Mouse (Mus musculus): ENCODE data around the gene Adh7. TPM values are rescaled to one million over a fixed set of nuclear protein-coding genes. Genes with fewer than 3 reads are reported as not detected.

Gene Adh7
- polyA plus RNA-seq, 1 experiment from 2014 or later = 0.53 TPM

GRCm38 (mm10) chr3:138230266-138230665 is 12.7 kb downstream of the Adh7 start:
- no peaks in the 10 kb centered on the region for H3K4me1 ChIP-seq (replicated peaks; ENCODE audit: control insufficient read depth, insufficient read depth, low read length)
- no peak overlapping the region for H3K27ac ChIP-seq (ENCODE audit: low read length)
- WGBS = 87% methylated on average over 3 of the region's 3 CpGs
- no peak overlapping the region for H3K9ac ChIP-seq (replicated peaks; ENCODE audit: low read depth, low read length)
- no peak overlapping the region for H3K4me3 ChIP-seq (replicated peaks; ENCODE audit: low read length)
- H3K36me3 ChIP-seq (ENCODE audit: control insufficient read depth, insufficient read depth) = no peaks in the 10 kb centered on the region
- no peaks in the 10 kb centered on the region for H3K27me3 ChIP-seq (replicated peaks; ENCODE audit: control insufficient read depth, insufficient read depth, low read length)
- H3K9me3 ChIP-seq (ENCODE audit: control insufficient read depth, low read length) = peaks cover 2% of the 10 kb centered on the region; the same call in 1 of the 2 replicates
- ATAC-seq = no peak
- H3K4me2 ChIP-seq (ENCODE audit: low read length) = no peak overlapping the region

- H3K9me3 ChIP-seq (ENCODE audit: control insufficient read depth, low read length) = peaks cover 2% of the 10 kb centered on the region; the same call in 1 of the 2 replicates
- H3K4me3 ChIP-seq (replicated peaks; ENCODE audit: low read length) = no peak overlapping the region
- H3K27ac ChIP-seq (ENCODE audit: low read length) = no peak overlapping the region
- no peak overlapping the region for H3K4me2 ChIP-seq (ENCODE audit: low read length)
- 84% methylated on average over 2 of the region's 2 CpGs for WGBS
- ATAC-seq = no peak
- no peaks in the 10 kb centered on the region for H3K4me1 ChIP-seq (replicated peaks; ENCODE audit: control insufficient read depth, insufficient read depth, low read length)
- no peaks in the 10 kb centered on the region for H3K27me3 ChIP-seq (replicated peaks; ENCODE audit: control insufficient read depth, insufficient read depth, low read length)
- H3K9ac ChIP-seq (replicated peaks; ENCODE audit: low read depth, low read length) = no peak overlapping the region
- no peaks in the 10 kb centered on the region for H3K36me3 ChIP-seq (ENCODE audit: control insufficient read depth, insufficient read depth)
These were observed 14.0 kb downstream of the Adh7 start for GRCm38 (mm10) chr3:138231531-138231930.

GRCm38 (mm10) chr3:138236546-138237163 is 19.1 kb downstream of the Adh7 start:
- Histone ChIP-seq H3K27ac (ENCODE audit: low read length) (no peak overlapping the region), H3K9me3 (ENCODE audit: control insufficient read depth, low read length) (peaks cover 2% of the 10 kb centered on the region; the same call in 1 of the 2 replicates), H3K4me2 (ENCODE audit: low read length) (no peak overlapping the region), H3K9ac (replicated peaks; ENCODE audit: low read depth, low read length) (no peak overlapping the region), H3K4me1 (replicated peaks; ENCODE audit: control insufficient read depth, insufficient read depth, low read length) (no peaks in the 10 kb centered on the region), H3K27me3 (replicated peaks; ENCODE audit: control insufficient read depth, insufficient read depth, low read length) (no peaks in the 10 kb centered on the region), H3K36me3 (ENCODE audit: control insufficient read depth, insufficient read depth) (no peaks in the 10 kb centered on the region), H3K4me3 (replicated peaks; ENCODE audit: low read length) (no peak overlapping the region)
- no peak for ATAC-seq
- 71% methylated on average over 11 of the region's 11 CpGs for WGBS

- ATAC-seq = no peak
- H3K4me3 ChIP-seq (replicated peaks; ENCODE audit: low read length) = no peak overlapping the region
- H3K36me3 ChIP-seq (ENCODE audit: control insufficient read depth, insufficient read depth) = no peaks in the 10 kb centered on the region
- no peaks in the 10 kb centered on the region for H3K27me3 ChIP-seq (replicated peaks; ENCODE audit: control insufficient read depth, insufficient read depth, low read length)
- H3K27ac ChIP-seq (ENCODE audit: low read length) = no peak overlapping the region
- WGBS = 84% methylated on average over 10 of the region's 10 CpGs
- peaks cover 2% of the 10 kb centered on the region; the same call in 1 of the 2 replicates for H3K9me3 ChIP-seq (ENCODE audit: control insufficient read depth, low read length)
- no peak overlapping the region for H3K4me2 ChIP-seq (ENCODE audit: low read length)
- no peak overlapping the region for H3K9ac ChIP-seq (replicated peaks; ENCODE audit: low read depth, low read length)
- peaks cover 6% of the 10 kb centered on the region for H3K4me1 ChIP-seq (replicated peaks; ENCODE audit: control insufficient read depth, insufficient read depth, low read length)
These were observed 20.5 kb downstream of the Adh7 start for GRCm38 (mm10) chr3:138238046-138238445.

- no peak overlapping the region for H3K4me3 ChIP-seq (replicated peaks; ENCODE audit: low read length)
- H3K4me1 ChIP-seq (replicated peaks; ENCODE audit: control insufficient read depth, insufficient read depth, low read length) = peaks cover 6% of the 10 kb centered on the region
- H3K36me3 ChIP-seq (ENCODE audit: control insufficient read depth, insufficient read depth) = no peaks in the 10 kb centered on the region
- H3K9me3 ChIP-seq (ENCODE audit: control insufficient read depth, low read length) = peaks cover 2% of the 10 kb centered on the region; the same call in 1 of the 2 replicates
- H3K4me2 ChIP-seq (ENCODE audit: low read length) = no peak overlapping the region
- WGBS = 84% methylated on average over 6 of the region's 6 CpGs
- no peaks in the 10 kb centered on the region for H3K27me3 ChIP-seq (replicated peaks; ENCODE audit: control insufficient read depth, insufficient read depth, low read length)
- H3K9ac ChIP-seq (replicated peaks; ENCODE audit: low read depth, low read length) = no peak overlapping the region
- ATAC-seq = no peak
- H3K27ac ChIP-seq (ENCODE audit: low read length) = no peak overlapping the region
These were observed 21.9 kb downstream of the Adh7 start for GRCm38 (mm10) chr3:138239461-138239860.

- no peak for ATAC-seq
- no peaks in the 10 kb centered on the region for H3K36me3 ChIP-seq (ENCODE audit: control insufficient read depth, insufficient read depth)
- peaks cover 6% of the 10 kb centered on the region for H3K4me1 ChIP-seq (replicated peaks; ENCODE audit: control insufficient read depth, insufficient read depth, low read length)
- no peak overlapping the region for H3K4me2 ChIP-seq (ENCODE audit: low read length)
- H3K27me3 ChIP-seq (replicated peaks; ENCODE audit: control insufficient read depth, insufficient read depth, low read length) = no peaks in the 10 kb centered on the region
- WGBS = 95% methylated on average over 3 of the region's 3 CpGs
- no peaks in the 10 kb centered on the region for H3K9me3 ChIP-seq (ENCODE audit: control insufficient read depth, low read length)
- H3K27ac ChIP-seq (ENCODE audit: low read length) = no peak overlapping the region
- no peak overlapping the region for H3K9ac ChIP-seq (replicated peaks; ENCODE audit: low read depth, low read length)
- no peak overlapping the region for H3K4me3 ChIP-seq (replicated peaks; ENCODE audit: low read length)
These were observed 22.9 kb downstream of the Adh7 start for GRCm38 (mm10) chr3:138240411-138240810.

- H3K4me3 ChIP-seq (replicated peaks; ENCODE audit: low read length) = no peak overlapping the region
- no peak overlapping the region for H3K27ac ChIP-seq (ENCODE audit: low read length)
- no peak overlapping the region for H3K4me2 ChIP-seq (ENCODE audit: low read length)
- WGBS = 71% methylated on average over 5 of the region's 5 CpGs
- no peaks in the 10 kb centered on the region for H3K9me3 ChIP-seq (ENCODE audit: control insufficient read depth, low read length)
- H3K9ac ChIP-seq (replicated peaks; ENCODE audit: low read depth, low read length) = no peak overlapping the region
- H3K27me3 ChIP-seq (replicated peaks; ENCODE audit: control insufficient read depth, insufficient read depth, low read length) = no peaks in the 10 kb centered on the region
- no peaks in the 10 kb centered on the region for H3K36me3 ChIP-seq (ENCODE audit: control insufficient read depth, insufficient read depth)
- peaks cover 6% of the 10 kb centered on the region for H3K4me1 ChIP-seq (replicated peaks; ENCODE audit: control insufficient read depth, insufficient read depth, low read length)
- no peak for ATAC-seq
These were observed 23.4 kb downstream of the Adh7 start for GRCm38 (mm10) chr3:138240942-138241341.

GRCm38 (mm10) chr3:138241371-138241770 is 23.8 kb downstream of the Adh7 start:
- no peak for ATAC-seq
- Histone ChIP-seq H3K36me3 (ENCODE audit: control insufficient read depth, insufficient read depth) (no peaks in the 10 kb centered on the region), H3K4me1 (replicated peaks; ENCODE audit: control insufficient read depth, insufficient read depth, low read length) (peaks cover 6% of the 10 kb centered on the region), H3K9me3 (ENCODE audit: control insufficient read depth, low read length) (no peaks in the 10 kb centered on the region), H3K4me2 (ENCODE audit: low read length) (no peak overlapping the region), H3K9ac (replicated peaks; ENCODE audit: low read depth, low read length) (no peak overlapping the region), H3K4me3 (replicated peaks; ENCODE audit: low read length) (no peak overlapping the region), H3K27me3 (replicated peaks; ENCODE audit: control insufficient read depth, insufficient read depth, low read length) (no peaks in the 10 kb centered on the region), H3K27ac (ENCODE audit: low read length) (no peak overlapping the region)
- 61% methylated on average over 6 of the region's 6 CpGs for WGBS

GRCm38 (mm10) chr3:138242021-138242726 is 24.6 kb downstream of the Adh7 start:
- Histone ChIP-seq H3K4me3 (replicated peaks; ENCODE audit: low read length) (no peak overlapping the region), H3K27me3 (replicated peaks; ENCODE audit: control insufficient read depth, insufficient read depth, low read length) (no peaks in the 10 kb centered on the region), H3K4me2 (ENCODE audit: low read length) (no peak overlapping the region), H3K9ac (replicated peaks; ENCODE audit: low read depth, low read length) (no peak overlapping the region), H3K36me3 (ENCODE audit: control insufficient read depth, insufficient read depth) (no peaks in the 10 kb centered on the region), H3K9me3 (ENCODE audit: control insufficient read depth, low read length) (no peaks in the 10 kb centered on the region), H3K27ac (ENCODE audit: low read length) (no peak overlapping the region), H3K4me1 (replicated peaks; ENCODE audit: control insufficient read depth, insufficient read depth, low read length) (peaks cover 6% of the 10 kb centered on the region)
- WGBS = 43% methylated on average over 14 of the region's 14 CpGs
- peak; percentile 67; the same call in 1 of the 2 replicates for ATAC-seq

All from forebrain, embryonic 16.5 days (tissue).